Mouse (Mus musculus): ENCODE data around the gene 1110004F10Rik. TPM values are rescaled to one million over a fixed set of nuclear protein-coding genes. Genes with fewer than 3 reads are reported as not detected.

1110004F10Rik gene
- 358 and 405 TPM in 2 replicates for polyA plus RNA-seq (2014; fragmentation: Nextera tagmentation; extraction: Ambion mirVana)

DNA sequence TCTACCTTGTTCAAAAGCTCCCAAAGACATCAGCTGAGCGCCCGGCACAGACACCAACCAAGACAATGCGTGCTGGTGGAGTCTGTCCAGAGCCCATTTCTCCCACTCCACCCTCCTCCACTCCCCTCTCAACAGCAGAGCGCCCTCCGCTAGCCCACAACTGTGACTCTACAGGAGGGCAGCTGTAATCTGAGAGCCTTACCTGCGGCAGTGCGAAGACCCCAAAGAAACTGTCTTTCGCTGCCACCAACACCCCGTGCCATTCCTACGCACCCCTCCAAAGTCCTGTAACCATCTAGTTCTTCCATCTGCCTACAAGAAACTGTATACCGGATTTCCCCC is at the start of gene 1110004F10Rik:
Gene 1110004F10Rik (plus strand): TSS at position 202 of the 342 bp plus-strand sequence.
- WGBS = under 1% methylated on average over 11 of the region's 11 CpGs
- Histone ChIP-seq H3K9ac (ENCODE audit: low read depth, low read length) (peak within 1 kb of the TSS; percentile 35; the same call in 1 of the 2 replicates), H3K27ac (ENCODE audit: low read depth, low read length) (no peak within 1 kb of the TSS), H3K36me3 (ENCODE audit: control insufficient read depth, insufficient read depth, low read length) (no peaks in the 10 kb centered on the region), H3K4me3 (ENCODE audit: low read depth, low read length) (peak within 1 kb of the TSS; percentile 36), H3K27me3 (ENCODE audit: control insufficient read depth, insufficient read depth, low read length) (peaks cover 45% of the 10 kb centered on the region), H3K4me2 (replicated peaks; ENCODE audit: low read depth, low read length) (peak within 1 kb of the TSS; percentile 75), H3K4me1 (replicated peaks; ENCODE audit: control insufficient read depth, insufficient read depth, low read length) (peaks cover 10% of the 10 kb centered on the region), H3K9me3 (ENCODE audit: control insufficient read depth, low read length) (no peaks in the 10 kb centered on the region)
- ATAC-seq (ENCODE audit: low FRiP score) = 0 out of 2 replicates have a peak, but pooled peaks have one; percentile 4
- DNase-seq (ENCODE audit: low spot score) = no peak

- H3K27ac ChIP-seq (ENCODE audit: low read depth, low read length) = no peak overlapping the region
- H3K9me3 ChIP-seq (ENCODE audit: control insufficient read depth, low read length) = no peaks in the 10 kb centered on the region
- H3K27me3 ChIP-seq (ENCODE audit: control insufficient read depth, insufficient read depth, low read length) = no peaks in the 10 kb centered on the region
- WGBS = 94% methylated on average over 4 of the region's 4 CpGs
- H3K4me2 ChIP-seq (replicated peaks; ENCODE audit: low read depth, low read length) = no peak overlapping the region
- H3K9ac ChIP-seq (ENCODE audit: low read depth, low read length) = no peak overlapping the region
- no peaks in the 10 kb centered on the region for H3K36me3 ChIP-seq (ENCODE audit: control insufficient read depth, insufficient read depth, low read length)
- H3K4me3 ChIP-seq (ENCODE audit: low read depth, low read length) = no peak overlapping the region
- H3K4me1 ChIP-seq (replicated peaks; ENCODE audit: control insufficient read depth, insufficient read depth, low read length) = no peaks in the 10 kb centered on the region
- ATAC-seq (ENCODE audit: low FRiP score) (no peak), DNase-seq (ENCODE audit: low spot score) (no peak)
These were observed 36.5 kb upstream of the 1110004F10Rik start for GRCm38 (mm10) chr7:116002726-116003125.

DNA sequence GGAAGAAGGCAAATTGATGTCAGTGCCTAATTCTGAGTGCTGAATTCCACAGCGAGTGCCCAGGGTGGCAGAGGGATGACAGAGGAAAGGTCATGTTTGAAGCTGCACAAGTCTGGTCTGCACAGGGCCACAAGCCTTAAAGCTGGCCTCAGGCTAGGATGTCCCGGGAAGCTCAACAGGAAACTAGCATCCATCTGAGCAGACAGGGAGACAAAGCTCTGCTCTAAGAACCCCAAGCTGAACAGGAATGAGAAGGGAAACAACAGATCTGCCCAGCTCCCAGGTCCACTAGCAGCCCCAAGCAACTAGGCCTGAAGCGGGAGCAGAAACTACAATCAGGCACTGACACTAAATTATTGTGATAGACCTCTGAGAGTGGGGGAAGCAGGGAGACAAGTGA is 9.2 kb upstream of the 1110004F10Rik start:
- 38% methylated on average over 3 of the region's 3 CpGs for WGBS
- Histone ChIP-seq H3K4me1 (replicated peaks; ENCODE audit: control insufficient read depth, insufficient read depth, low read length) (peaks cover 5% of the 10 kb centered on the region), H3K27me3 (ENCODE audit: control insufficient read depth, insufficient read depth, low read length) (peaks cover 8% of the 10 kb centered on the region), H3K9me3 (ENCODE audit: control insufficient read depth, low read length) (no peaks in the 10 kb centered on the region), H3K9ac (ENCODE audit: low read depth, low read length) (no peak overlapping the region), H3K4me3 (ENCODE audit: low read depth, low read length) (no peak overlapping the region), H3K36me3 (ENCODE audit: control insufficient read depth, insufficient read depth, low read length) (no peaks in the 10 kb centered on the region), H3K4me2 (replicated peaks; ENCODE audit: low read depth, low read length) (peak overlapping the region; percentile 98), H3K27ac (ENCODE audit: low read depth, low read length) (no peak overlapping the region)
- ATAC-seq (ENCODE audit: low FRiP score) (no peak), DNase-seq (ENCODE audit: low spot score) (peak; percentile 26)

DNA sequence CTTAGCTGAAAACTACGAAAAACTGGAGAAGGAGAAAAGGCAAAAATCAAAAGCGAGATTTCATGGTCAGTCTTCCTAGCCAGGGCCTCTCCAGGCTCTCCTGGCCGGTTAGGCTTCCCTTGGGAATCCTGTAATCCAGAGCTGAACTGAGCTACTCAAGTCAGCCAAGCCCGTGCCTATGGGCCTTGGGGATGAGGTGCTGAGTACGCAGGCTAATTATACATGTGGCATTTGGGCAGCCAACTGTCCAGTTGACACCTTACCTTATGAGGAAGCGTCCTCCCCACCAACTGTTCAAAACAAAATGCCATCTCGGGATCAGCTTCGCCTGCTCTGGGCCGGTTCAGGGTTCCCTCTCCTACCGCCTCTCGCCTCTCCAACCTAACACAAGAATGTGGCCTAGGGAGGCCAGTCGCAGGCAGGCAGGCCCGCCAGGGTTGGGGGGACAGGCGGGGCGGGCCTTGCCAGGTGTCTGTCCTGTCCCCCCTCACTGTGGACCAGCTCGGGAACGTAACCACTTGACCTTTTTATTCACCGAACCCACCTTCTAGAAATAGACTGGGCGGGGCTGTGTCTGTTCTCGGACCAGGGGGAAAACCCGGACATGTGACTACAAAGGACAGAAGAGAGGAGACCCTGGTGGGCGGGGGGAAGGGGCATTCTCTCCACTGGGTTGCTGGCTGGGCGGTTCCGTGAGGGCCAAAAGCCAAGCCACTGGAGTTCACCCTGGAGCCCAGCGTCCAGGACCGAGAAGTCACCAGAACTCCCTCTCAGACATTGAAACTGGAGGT is 8.4 kb upstream of the 1110004F10Rik start:
- Histone ChIP-seq H3K9me3 (ENCODE audit: control insufficient read depth, low read length) (no peaks in the 10 kb centered on the region), H3K27ac (ENCODE audit: low read depth, low read length) (no peak overlapping the region), H3K36me3 (ENCODE audit: control insufficient read depth, insufficient read depth, low read length) (no peaks in the 10 kb centered on the region), H3K4me2 (replicated peaks; ENCODE audit: low read depth, low read length) (peak overlapping the region; percentile 98), H3K27me3 (ENCODE audit: control insufficient read depth, insufficient read depth, low read length) (peaks cover 16% of the 10 kb centered on the region), H3K4me3 (ENCODE audit: low read depth, low read length) (peak overlapping the region; percentile 60), H3K9ac (ENCODE audit: low read depth, low read length) (peak overlapping the region; percentile 79), H3K4me1 (replicated peaks; ENCODE audit: control insufficient read depth, insufficient read depth, low read length) (peaks cover 5% of the 10 kb centered on the region)
- 4% methylated on average over 26 of the region's 26 CpGs for WGBS
- DNase-seq (ENCODE audit: low spot score) (peak; percentile 64), ATAC-seq (ENCODE audit: low FRiP score) (peak; percentile 20; the same call in 1 of the 2 replicates)

DNA sequence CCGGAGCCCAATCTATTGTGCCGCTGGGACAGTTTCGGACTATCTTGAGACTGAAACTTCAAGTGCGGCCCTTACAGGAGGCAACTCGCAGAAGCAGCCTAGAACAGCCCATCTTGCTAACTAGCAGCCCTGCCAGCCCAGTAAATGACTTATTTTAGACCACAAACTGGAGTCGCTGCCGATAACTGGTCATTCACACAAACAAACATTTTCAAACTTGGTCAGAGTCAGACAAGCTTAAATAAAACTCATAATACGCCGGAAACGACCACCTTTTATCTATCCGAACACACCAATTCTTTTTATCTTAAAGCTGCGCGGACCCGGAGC is 7.8 kb upstream of the 1110004F10Rik start:
- ATAC-seq (ENCODE audit: low FRiP score) (no peak), DNase-seq (ENCODE audit: low spot score) (no peak)
- H3K36me3 ChIP-seq (ENCODE audit: control insufficient read depth, insufficient read depth, low read length) = no peaks in the 10 kb centered on the region
- peak overlapping the region; percentile 60 for H3K4me3 ChIP-seq (ENCODE audit: low read depth, low read length)
- peak overlapping the region; percentile 79 for H3K9ac ChIP-seq (ENCODE audit: low read depth, low read length)
- H3K27ac ChIP-seq (ENCODE audit: low read depth, low read length) = peak overlapping the region; percentile 73; the same call in 1 of the 2 replicates
- H3K4me1 ChIP-seq (replicated peaks; ENCODE audit: control insufficient read depth, insufficient read depth, low read length) = peaks cover 5% of the 10 kb centered on the region
- H3K4me2 ChIP-seq (replicated peaks; ENCODE audit: low read depth, low read length) = peak overlapping the region; percentile 98
- WGBS = 0% methylated on average over 14 of the region's 14 CpGs
- H3K27me3 ChIP-seq (ENCODE audit: control insufficient read depth, insufficient read depth, low read length) = peaks cover 22% of the 10 kb centered on the region
- H3K9me3 ChIP-seq (ENCODE audit: control insufficient read depth, low read length) = no peaks in the 10 kb centered on the region

GRCm38 (mm10) chr7:116031718-116032595 is 7.2 kb upstream of the 1110004F10Rik start:
- under 1% methylated on average over 64 of the region's 65 CpGs for WGBS
- peak; percentile 47 for ATAC-seq (ENCODE audit: low FRiP score)

GRCm38 (mm10) chr7:116032596-116033307 is 6.4 kb upstream of the 1110004F10Rik start:
- DNase-seq (ENCODE audit: low spot score) (peak; percentile 90), ATAC-seq (ENCODE audit: low FRiP score) (peak; percentile 55)
- Histone ChIP-seq H3K27me3 (ENCODE audit: control insufficient read depth, insufficient read depth, low read length) (peaks cover 34% of the 10 kb centered on the region), H3K9ac (ENCODE audit: low read depth, low read length) (peak overlapping the region; percentile 79), H3K4me1 (replicated peaks; ENCODE audit: control insufficient read depth, insufficient read depth, low read length) (peaks cover 7% of the 10 kb centered on the region), H3K4me3 (ENCODE audit: low read depth, low read length) (peak overlapping the region; percentile 60), H3K27ac (ENCODE audit: low read depth, low read length) (peak overlapping the region; percentile 73), H3K9me3 (ENCODE audit: control insufficient read depth, low read length) (no peaks in the 10 kb centered on the region), H3K36me3 (ENCODE audit: control insufficient read depth, insufficient read depth, low read length) (no peaks in the 10 kb centered on the region), H3K4me2 (replicated peaks; ENCODE audit: low read depth, low read length) (peak overlapping the region; percentile 98)
- WGBS = under 1% methylated on average over 11 of the region's 11 CpGs

More at GRCm38 (mm10) chr7:116031718-116032595, 7.2 kb upstream of the 1110004F10Rik start:
- H3K27me3 ChIP-seq (ENCODE audit: control insufficient read depth, insufficient read depth, low read length) = peaks cover 28% of the 10 kb centered on the region
- H3K27ac ChIP-seq (ENCODE audit: low read depth, low read length) = peak overlapping the region; percentile 73
- peak overlapping the region; percentile 60 for H3K4me3 ChIP-seq (ENCODE audit: low read depth, low read length)
- peak; percentile 76 for DNase-seq (ENCODE audit: low spot score)
- H3K9me3 ChIP-seq (ENCODE audit: control insufficient read depth, low read length) = no peaks in the 10 kb centered on the region
- peak overlapping the region; percentile 79 for H3K9ac ChIP-seq (ENCODE audit: low read depth, low read length)
- no peaks in the 10 kb centered on the region for H3K36me3 ChIP-seq (ENCODE audit: control insufficient read depth, insufficient read depth, low read length)
- H3K4me1 ChIP-seq (replicated peaks; ENCODE audit: control insufficient read depth, insufficient read depth, low read length) = peaks cover 5% of the 10 kb centered on the region
- peak overlapping the region; percentile 98 for H3K4me2 ChIP-seq (replicated peaks; ENCODE audit: low read depth, low read length)

Data from hindbrain, embryonic 11.5 days (tissue).